Mouse (Mus musculus): Measurements from ENCODE around the gene Dhps. TPM values are rescaled to one million over a fixed set of nuclear protein-coding genes. Genes with fewer than 3 reads are reported as not detected.
A peak's percentile ranks its signal among the peaks of the same experiment; 100 is the strongest.
"Not testable (repeated sequence)": the region's sequence is repeated elsewhere in the genome, so short reads cannot be mapped to it uniquely, and the experiment has no call there.

Dhps gene
- total and polyA plus RNA-seq, 2 experiments from 2014 or later, result 77.1 to 129 TPM

GRCm38 (mm10) chr8:85115501-85115900 lies 43.9 kb downstream of the Dhps start:
- no peaks in the 10 kb centered on the region for H3K4me1 ChIP-seq (ENCODE audit: insufficient read depth, low read length)
- H3K27ac ChIP-seq (ENCODE audit: low read depth, low read length), result no peak overlapping the region
- WGBS, result 78% methylated on average over 4 of the region's 4 CpGs
- H3K4me3 ChIP-seq (ENCODE audit: low read depth, low read length), result no peak overlapping the region
- H3K27me3 ChIP-seq (ENCODE audit: insufficient read depth, low read length), result no peaks in the 10 kb centered on the region
- H3K36me3 ChIP-seq (ENCODE audit: insufficient read depth, low read length), result peaks cover 12% of the 10 kb centered on the region
- no peak for TF ChIP-seq CTCF (IDR thresholded peaks at IDR 0.05)
- peaks cover 2% of the 10 kb centered on the region; the same call in 1 of the 2 replicates for H3K9me3 ChIP-seq (ENCODE audit: low read length)
- ATAC-seq (ENCODE audit: low FRiP score) (no peak), DNase-seq (ENCODE audit: low spot score) (no peak)
- no peak overlapping the region for H3K9ac ChIP-seq (replicated peaks; ENCODE audit: low read length, poor library complexity, severe bottlenecking)
- H3K4me2 ChIP-seq (ENCODE audit: low read depth, low read length, poor library complexity, severe bottlenecking), result no peak overlapping the region

- H3K9me3 ChIP-seq (ENCODE audit: low read length), result no peaks in the 10 kb centered on the region
- no peak for DNase-seq (ENCODE audit: low spot score)
- no peak overlapping the region for H3K4me2 ChIP-seq (ENCODE audit: low read depth, low read length, poor library complexity, severe bottlenecking)
- H3K9ac ChIP-seq (replicated peaks; ENCODE audit: low read length, poor library complexity, severe bottlenecking), result no peak overlapping the region
- H3K27me3 ChIP-seq (ENCODE audit: insufficient read depth, low read length), result no peaks in the 10 kb centered on the region
- TF ChIP-seq CTCF (IDR thresholded peaks at IDR 0.05), result no peak
- H3K27ac ChIP-seq (ENCODE audit: low read depth, low read length), result no peak overlapping the region
- H3K4me1 ChIP-seq (ENCODE audit: insufficient read depth, low read length), result no peaks in the 10 kb centered on the region
- 93% methylated on average over 7 of the region's 7 CpGs for WGBS
- peaks cover under 1% of the 10 kb centered on the region; the same call in 1 of the 2 replicates for H3K36me3 ChIP-seq (ENCODE audit: insufficient read depth, low read length)
- no peak overlapping the region for H3K4me3 ChIP-seq (ENCODE audit: low read depth, low read length)
- no peak for ATAC-seq (ENCODE audit: low FRiP score)
Measured at GRCm38 (mm10) chr8:85116984-85117383, 45.4 kb downstream of the Dhps start.

GRCm38 (mm10) chr8:85119052-85119981 lies 47.8 kb downstream of the Dhps start:
- Histone ChIP-seq H3K4me3 (ENCODE audit: low read depth, low read length) (peak overlapping the region; percentile 66), H3K4me1 (ENCODE audit: insufficient read depth, low read length) (no peaks in the 10 kb centered on the region), H3K9ac (replicated peaks; ENCODE audit: low read length, poor library complexity, severe bottlenecking) (peak overlapping the region; percentile 75), H3K27me3 (ENCODE audit: insufficient read depth, low read length) (no peaks in the 10 kb centered on the region), H3K9me3 (ENCODE audit: low read length) (no peaks in the 10 kb centered on the region), H3K36me3 (ENCODE audit: insufficient read depth, low read length) (no peaks in the 10 kb centered on the region), H3K27ac (ENCODE audit: low read depth, low read length) (peak overlapping the region; percentile 68), H3K4me2 (ENCODE audit: low read depth, low read length, poor library complexity, severe bottlenecking) (peak overlapping the region; percentile 83)
- 7% methylated on average over 37 of the region's 37 CpGs for WGBS
- DNase-seq (ENCODE audit: low spot score) (peak; percentile 93), ATAC-seq (ENCODE audit: low FRiP score) (peak; percentile 86)
- peak; percentile 69 for TF ChIP-seq CTCF (IDR thresholded peaks at IDR 0.05)

GRCm38 (mm10) chr8:85120251-85120650 lies 48.7 kb downstream of the Dhps start:
- not testable (repeated sequence) for ATAC-seq (ENCODE audit: low FRiP score); H3K9ac ChIP-seq (replicated peaks; ENCODE audit: low read length, poor library complexity, severe bottlenecking); DNase-seq (ENCODE audit: low spot score); H3K4me1 ChIP-seq (ENCODE audit: insufficient read depth, low read length); H3K4me2 ChIP-seq (ENCODE audit: low read depth, low read length, poor library complexity, severe bottlenecking); H3K9me3 ChIP-seq (ENCODE audit: low read length); H3K27ac ChIP-seq (ENCODE audit: low read depth, low read length); H3K4me3 ChIP-seq (ENCODE audit: low read depth, low read length); H3K27me3 ChIP-seq (ENCODE audit: insufficient read depth, low read length); H3K36me3 ChIP-seq (ENCODE audit: insufficient read depth, low read length)
- WGBS, result 81% methylated on average over 5 of the region's 5 CpGs

- no peak for ATAC-seq (ENCODE audit: low FRiP score)
- Histone ChIP-seq H3K27me3 (ENCODE audit: insufficient read depth, low read length) (no peaks in the 10 kb centered on the region), H3K36me3 (ENCODE audit: insufficient read depth, low read length) (no peaks in the 10 kb centered on the region), H3K4me2 (ENCODE audit: low read depth, low read length, poor library complexity, severe bottlenecking) (no peak within 1 kb of the TSS), H3K27ac (ENCODE audit: low read depth, low read length) (no peak within 1 kb of the TSS), H3K4me1 (ENCODE audit: insufficient read depth, low read length) (no peaks in the 10 kb centered on the region), H3K4me3 (ENCODE audit: low read depth, low read length) (no peak within 1 kb of the TSS), H3K9ac (replicated peaks; ENCODE audit: low read length, poor library complexity, severe bottlenecking) (no peak within 1 kb of the TSS), H3K9me3 (ENCODE audit: low read length) (no peaks in the 10 kb centered on the region)
- no peak for TF ChIP-seq CTCF (IDR thresholded peaks at IDR 0.05)
- DNase-seq (ENCODE audit: low spot score), result no peak
- 83% methylated on average over 3 of the region's 3 CpGs for WGBS
Measured at GRCm38 (mm10) chr8:85122995-85123394, 51.4 kb downstream of the Dhps start, which contains the start of gene Zfp791. Gene Zfp791 (minus strand): TSS chr8:85123095.

GRCm38 (mm10) chr8:85123691-85124090 lies 52.1 kb downstream of the Dhps start:
- Histone ChIP-seq H3K4me3 (ENCODE audit: low read depth, low read length) (no peak overlapping the region), H3K9me3 (ENCODE audit: low read length) (no peaks in the 10 kb centered on the region), H3K9ac (replicated peaks; ENCODE audit: low read length, poor library complexity, severe bottlenecking) (no peak overlapping the region), H3K27me3 (ENCODE audit: insufficient read depth, low read length) (no peaks in the 10 kb centered on the region), H3K36me3 (ENCODE audit: insufficient read depth, low read length) (no peaks in the 10 kb centered on the region), H3K27ac (ENCODE audit: low read depth, low read length) (no peak overlapping the region), H3K4me1 (ENCODE audit: insufficient read depth, low read length) (no peaks in the 10 kb centered on the region), H3K4me2 (ENCODE audit: low read depth, low read length, poor library complexity, severe bottlenecking) (no peak overlapping the region)
- 91% methylated on average over 8 of the region's 8 CpGs for WGBS
- DNase-seq (ENCODE audit: low spot score) (no peak), ATAC-seq (ENCODE audit: low FRiP score) (no peak)
- TF ChIP-seq CTCF (IDR thresholded peaks at IDR 0.05), result no peak

Small RNAs within 50 kb of the gene (microRNA-seq; reads per million reads assigned to microRNA genes)
- gene Gm23388 (ENCODE audit: borderline number of aligned reads) (not detected), gene Mir7070 (ENCODE audit: borderline number of aligned reads) (3.4 reads per million, percentile 2 among the genes with 10 or more reads in this experiment)

Other genes with a start within 250 kb of the Dhps start
- gene Dand5, start 248.9 kb upstream of the Dhps start, total RNA-seq (2014; rRNA removed), result 7.6 and 7.7 TPM in 2 replicates
- 12.6 and 14.5 TPM in 2 replicates for gene Dand5, start 248.9 kb upstream of the Dhps start, polyA plus RNA-seq (2015; fragmentation: Nextera tagmentation; extraction: Ambion mirVana)
- 27.5 and 28.2 TPM in 2 replicates for gene Gadd45gip1, start 240.2 kb upstream of the Dhps start, total RNA-seq (2014; rRNA removed)
- gene Gadd45gip1, start 240.2 kb upstream of the Dhps start, polyA plus RNA-seq (2015; fragmentation: Nextera tagmentation; extraction: Ambion mirVana), result 42.9 and 45.1 TPM in 2 replicates
- gene Rad23a, start 231.1 kb upstream of the Dhps start, total RNA-seq (2014; rRNA removed), result 43.8 and 57.5 TPM in 2 replicates
- 83.5 and 88.3 TPM in 2 replicates for gene Rad23a, start 231.1 kb upstream of the Dhps start, polyA plus RNA-seq (2015; fragmentation: Nextera tagmentation; extraction: Ambion mirVana)
- 369 and 436 TPM in 2 replicates for gene Calr, start 224.8 kb upstream of the Dhps start, total RNA-seq (2014; rRNA removed)
- gene Calr, start 224.8 kb upstream of the Dhps start, polyA plus RNA-seq (2015; fragmentation: Nextera tagmentation; extraction: Ambion mirVana), result 444 and 445 TPM in 2 replicates
- 74.8 and 84.6 TPM in 2 replicates for gene Farsa, start 214.8 kb upstream of the Dhps start, total RNA-seq (2014; rRNA removed)
- gene Farsa, start 214.8 kb upstream of the Dhps start, polyA plus RNA-seq (2015; fragmentation: Nextera tagmentation; extraction: Ambion mirVana), result 92.7 and 103 TPM in 2 replicates
- 29.5 and 31.7 TPM in 2 replicates for gene Syce2, start 199.6 kb upstream of the Dhps start, total RNA-seq (2014; rRNA removed)
- gene Syce2, start 199.6 kb upstream of the Dhps start, polyA plus RNA-seq (2015; fragmentation: Nextera tagmentation; extraction: Ambion mirVana), result 56.2 and 61.4 TPM in 2 replicates
- 22.1 and 30.5 TPM in 2 replicates for gene Gcdh, start 177.8 kb upstream of the Dhps start, total RNA-seq (2014; rRNA removed)
- gene Gcdh, start 177.8 kb upstream of the Dhps start, polyA plus RNA-seq (2015; fragmentation: Nextera tagmentation; extraction: Ambion mirVana), result 33.2 and 35.3 TPM in 2 replicates
- gene Klf1, start 169.8 kb upstream of the Dhps start, total RNA-seq (2014; rRNA removed), result 0.52 TPM in 1 of 2 replicates, not detected in the other
- 0.36 and 0.52 TPM in 2 replicates for gene Klf1, start 169.8 kb upstream of the Dhps start, polyA plus RNA-seq (2015; fragmentation: Nextera tagmentation; extraction: Ambion mirVana)
- gene Dnase2a, start 163.2 kb upstream of the Dhps start, total RNA-seq (2014; rRNA removed), result 4.3 and 5.7 TPM in 2 replicates
- 6.7 and 8.2 TPM in 2 replicates for gene Dnase2a, start 163.2 kb upstream of the Dhps start, polyA plus RNA-seq (2015; fragmentation: Nextera tagmentation; extraction: Ambion mirVana)
- 85.9 and 92.0 TPM in 2 replicates for gene Mast1, start 134.4 kb upstream of the Dhps start, total RNA-seq (2014; rRNA removed)
- 79.8 and 89.0 TPM in 2 replicates for gene Mast1, start 134.4 kb upstream of the Dhps start, polyA plus RNA-seq (2015; fragmentation: Nextera tagmentation; extraction: Ambion mirVana)
- 4.5 and 6.2 TPM in 2 replicates for gene Rtbdn, start 124.8 kb upstream of the Dhps start, total RNA-seq (2014; rRNA removed)
- gene Rtbdn, start 124.8 kb upstream of the Dhps start, polyA plus RNA-seq (2015; fragmentation: Nextera tagmentation; extraction: Ambion mirVana), result 4.8 and 5.3 TPM in 2 replicates
- not detected in 2 replicates for gene Gm49661, start 102.3 kb upstream of the Dhps start, total RNA-seq (2014; rRNA removed)
- gene Gm49661, start 102.3 kb upstream of the Dhps start, polyA plus RNA-seq (2015; fragmentation: Nextera tagmentation; extraction: Ambion mirVana), result not detected in 2 replicates
- gene Prdx2, start 102.2 kb upstream of the Dhps start, total RNA-seq (2014; rRNA removed), result 720 and 802 TPM in 2 replicates
- 904 and 934 TPM in 2 replicates for gene Prdx2, start 102.2 kb upstream of the Dhps start, polyA plus RNA-seq (2015; fragmentation: Nextera tagmentation; extraction: Ambion mirVana)
- gene Rnaseh2a, start 102.0 kb upstream of the Dhps start, total RNA-seq (2014; rRNA removed), result 40.5 and 48.9 TPM in 2 replicates
- gene Rnaseh2a, start 102.0 kb upstream of the Dhps start, polyA plus RNA-seq (2015; fragmentation: Nextera tagmentation; extraction: Ambion mirVana), result 36.5 and 39.7 TPM in 2 replicates
- gene Junb, start 93.0 kb upstream of the Dhps start, total RNA-seq (2014; rRNA removed), result 11.3 and 15.9 TPM in 2 replicates
- 5.3 and 6.1 TPM in 2 replicates for gene Junb, start 93.0 kb upstream of the Dhps start, polyA plus RNA-seq (2015; fragmentation: Nextera tagmentation; extraction: Ambion mirVana)
- gene Hook2, start 81.2 kb upstream of the Dhps start, total RNA-seq (2014; rRNA removed), result 21.4 and 32.5 TPM in 2 replicates
- gene Hook2, start 81.2 kb upstream of the Dhps start, polyA plus RNA-seq (2015; fragmentation: Nextera tagmentation; extraction: Ambion mirVana), result 40.1 and 41.3 TPM in 2 replicates
- gene Best2, start 57.2 kb upstream of the Dhps start, total RNA-seq (2014; rRNA removed), result 0.47 TPM in 1 of 2 replicates, not detected in the other
- gene Best2, start 57.2 kb upstream of the Dhps start, polyA plus RNA-seq (2015; fragmentation: Nextera tagmentation; extraction: Ambion mirVana), result 0.15 and 0.27 TPM in 2 replicates
- 123 and 172 TPM in 2 replicates for gene Asna1, start 46.5 kb upstream of the Dhps start, total RNA-seq (2014; rRNA removed)
- 137 and 151 TPM in 2 replicates for gene Asna1, start 46.5 kb upstream of the Dhps start, polyA plus RNA-seq (2015; fragmentation: Nextera tagmentation; extraction: Ambion mirVana)
- gene Trir, start 44.9 kb upstream of the Dhps start, total RNA-seq (2014; rRNA removed), result 266 and 292 TPM in 2 replicates
- 144 and 145 TPM in 2 replicates for gene Trir, start 44.9 kb upstream of the Dhps start, polyA plus RNA-seq (2015; fragmentation: Nextera tagmentation; extraction: Ambion mirVana)
- 173 and 174 TPM in 2 replicates for gene Tnpo2, start 34.8 kb upstream of the Dhps start, total RNA-seq (2014; rRNA removed)
- gene Tnpo2, start 34.8 kb upstream of the Dhps start, polyA plus RNA-seq (2015; fragmentation: Nextera tagmentation; extraction: Ambion mirVana), result 53.5 and 53.7 TPM in 2 replicates
- 113 and 120 TPM in 2 replicates for gene Fbxw9, start 11.7 kb upstream of the Dhps start, total RNA-seq (2014; rRNA removed)
- gene Fbxw9, start 11.7 kb upstream of the Dhps start, polyA plus RNA-seq (2015; fragmentation: Nextera tagmentation; extraction: Ambion mirVana), result 92.1 and 97.1 TPM in 2 replicates
- not detected in 2 replicates for gene Gm5741, start 3.8 kb upstream of the Dhps start, total RNA-seq (2014; rRNA removed)
- gene Gm5741, start 3.8 kb upstream of the Dhps start, polyA plus RNA-seq (2015; fragmentation: Nextera tagmentation; extraction: Ambion mirVana), result 2.2 TPM in 1 of 2 replicates, not detected in the other
- gene Wdr83os, start 9.0 kb downstream of the Dhps start, total RNA-seq (2014; rRNA removed), result 92.6 and 105 TPM in 2 replicates
- 129 and 137 TPM in 2 replicates for gene Wdr83os, start 9.0 kb downstream of the Dhps start, polyA plus RNA-seq (2015; fragmentation: Nextera tagmentation; extraction: Ambion mirVana)
- 27.4 and 34.1 TPM in 2 replicates for gene Wdr83, start 9.5 kb downstream of the Dhps start, total RNA-seq (2014; rRNA removed)
- 37.0 and 39.9 TPM in 2 replicates for gene Wdr83, start 9.5 kb downstream of the Dhps start, polyA plus RNA-seq (2015; fragmentation: Nextera tagmentation; extraction: Ambion mirVana)
- gene Man2b1, start 11.5 kb downstream of the Dhps start, total RNA-seq (2014; rRNA removed), result 29.7 and 33.7 TPM in 2 replicates
- 18.7 and 19.7 TPM in 2 replicates for gene Man2b1, start 11.5 kb downstream of the Dhps start, polyA plus RNA-seq (2015; fragmentation: Nextera tagmentation; extraction: Ambion mirVana)
- 2.6 and 4.9 TPM in 2 replicates for gene Zfp791, start 51.3 kb downstream of the Dhps start, total RNA-seq (2014; rRNA removed)
- gene Zfp791, start 51.3 kb downstream of the Dhps start, polyA plus RNA-seq (2015; fragmentation: Nextera tagmentation; extraction: Ambion mirVana), result 2.3 and 2.7 TPM in 2 replicates
- not detected in 2 replicates for gene Cks1brt, start 80.2 kb downstream of the Dhps start, total RNA-seq (2014; rRNA removed)
- not detected in 2 replicates for gene Cks1brt, start 80.2 kb downstream of the Dhps start, polyA plus RNA-seq (2015; fragmentation: Nextera tagmentation; extraction: Ambion mirVana)
- not detected in 2 replicates for gene Olfr371, start 154.2 kb downstream of the Dhps start, total RNA-seq (2014; rRNA removed)
- gene Olfr371, start 154.2 kb downstream of the Dhps start, polyA plus RNA-seq (2015; fragmentation: Nextera tagmentation; extraction: Ambion mirVana), result not detected in 2 replicates
- gene Orc6, start 227.9 kb downstream of the Dhps start, total RNA-seq (2014; rRNA removed), result 33.4 and 42.6 TPM in 2 replicates
- 60.0 and 65.7 TPM in 2 replicates for gene Orc6, start 227.9 kb downstream of the Dhps start, polyA plus RNA-seq (2015; fragmentation: Nextera tagmentation; extraction: Ambion mirVana)
- gene Vps35, start 228.0 kb downstream of the Dhps start, total RNA-seq (2014; rRNA removed), result 121 and 136 TPM in 2 replicates
- 154 TPM in 2 replicates for gene Vps35, start 228.0 kb downstream of the Dhps start, polyA plus RNA-seq (2015; fragmentation: Nextera tagmentation; extraction: Ambion mirVana)